Mouse (Mus musculus) liver, embryonic 16.5 days (tissue): ENCODE measurements around the gene Faim2. TPM values are rescaled to one million over a fixed set of nuclear protein-coding genes. Genes with fewer than 3 reads are reported as not detected.

Experiments
- ATAC-seq: fragments of 200-750 bp; cut with Nextera tagmentation; 2 replicates; pipeline ENCODE4 v1.8.0; 2017; ENCODE audit warnings: low read depth, mild to moderate bottlenecking, moderate number of reproducible peaks, moderate library complexity
- H3K27ac ChIP-seq: fragments of 300-500 bp; sonication (generic); 2 replicates; pipeline ENCODE4 v1.5.1; 2014; ENCODE audit warnings: mild to moderate bottlenecking, low read length
- H3K27me3 ChIP-seq: fragments of 300-500 bp; sonication (generic); 2 replicates; pipeline ENCODE4 v1.6.1; 2014; ENCODE audit warnings: low read depth, low read length, mixed read lengths; ENCODE audit not compliant: control insufficient read depth, insufficient read depth
- H3K36me3 ChIP-seq: fragments of 300-500 bp; sonication (generic); 2 replicates; pipeline ENCODE4 v1.6.1; 2014; ENCODE audit warnings: mild to moderate bottlenecking; ENCODE audit not compliant: control insufficient read depth, insufficient read depth
- H3K4me1 ChIP-seq: fragments of 300-500 bp; sonication (generic); 2 replicates; pipeline ENCODE4 v1.6.1; 2014; ENCODE audit warnings: low read depth, low read length, mixed read lengths; ENCODE audit not compliant: control insufficient read depth
- H3K4me2 ChIP-seq: fragments of 300-500 bp; sonication (generic); 2 replicates; pipeline ENCODE4 v1.6.1; 2014; ENCODE audit warnings: low read depth, low read length, mixed read lengths
- H3K4me3 ChIP-seq: fragments of 300-500 bp; sonication (generic); 2 replicates; pipeline ENCODE4 v1.5.1; 2014; ENCODE audit warnings: low read depth, mild to moderate bottlenecking, low read length
- H3K9ac ChIP-seq: fragments of 300-500 bp; sonication (generic); 2 replicates; pipeline ENCODE4 v1.6.1; 2014; ENCODE audit warnings: low read depth, low read length
- H3K9me3 ChIP-seq: fragments of 300-500 bp; sonication (generic); replicated peaks from 2 replicates; pipeline ENCODE4 v1.6.1; 2016; ENCODE audit warnings: low read length; ENCODE audit not compliant: control insufficient read depth
- WGBS: fragments of 180-500 bp; shearing (Covaris S2); extraction: QIAGEN DNeasy Blood & Tissue Kit; methylation state at CpG from one replicate; pipeline ENCODE4 v1.1.7; 2014; ENCODE audit not compliant: insufficient replicate concordance; 5-methylcytosine and 5-hydroxymethylcytosine counted together
- polyA plus RNA-seq: library from polyadenylated mRNA; unstranded; fragments of >200 nt; fragmentation: Nextera tagmentation; extraction: Ambion mirVana; gene quantifications from 2 replicates; pipeline ENCODE4 v1.2.1, GENCODE M21; 2015

The Faim2 gene
- polyA plus RNA-seq, 1 experiment from 2014 or later = 0.02 TPM

DNA sequence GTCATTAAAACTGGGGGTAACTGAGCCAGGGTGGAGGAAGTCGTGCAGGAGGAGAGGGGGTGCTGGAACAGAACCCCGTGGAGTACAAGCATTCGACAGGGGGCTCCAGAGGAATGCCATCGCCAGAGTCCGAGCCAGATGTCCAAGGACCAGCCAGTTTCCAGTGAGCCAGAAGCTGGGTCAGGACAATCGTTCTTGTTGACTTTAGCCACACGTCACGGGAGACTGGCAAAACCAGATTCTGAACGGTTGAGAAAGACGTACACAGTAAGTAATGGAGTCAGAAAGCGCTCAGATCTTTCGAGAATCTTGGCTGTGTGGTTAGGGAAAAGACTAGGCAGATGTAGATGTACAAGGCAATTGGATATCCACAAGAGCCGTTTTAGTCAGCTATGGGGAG lies 64.8 kb downstream of the Faim2 start:
- Histone ChIP-seq H3K27me3 (no peaks in the 10 kb centered on the region), H3K9me3 (no peaks in the 10 kb centered on the region), H3K36me3 (no peaks in the 10 kb centered on the region), H3K4me3 (no peak overlapping the region), H3K27ac (no peak overlapping the region), H3K4me1 (peaks cover 3% of the 10 kb centered on the region), H3K9ac (no peak overlapping the region), H3K4me2 (no peak overlapping the region)
- WGBS = 63% methylated on average over 13 of the region's 13 CpGs
- no peak for ATAC-seq

DNA sequence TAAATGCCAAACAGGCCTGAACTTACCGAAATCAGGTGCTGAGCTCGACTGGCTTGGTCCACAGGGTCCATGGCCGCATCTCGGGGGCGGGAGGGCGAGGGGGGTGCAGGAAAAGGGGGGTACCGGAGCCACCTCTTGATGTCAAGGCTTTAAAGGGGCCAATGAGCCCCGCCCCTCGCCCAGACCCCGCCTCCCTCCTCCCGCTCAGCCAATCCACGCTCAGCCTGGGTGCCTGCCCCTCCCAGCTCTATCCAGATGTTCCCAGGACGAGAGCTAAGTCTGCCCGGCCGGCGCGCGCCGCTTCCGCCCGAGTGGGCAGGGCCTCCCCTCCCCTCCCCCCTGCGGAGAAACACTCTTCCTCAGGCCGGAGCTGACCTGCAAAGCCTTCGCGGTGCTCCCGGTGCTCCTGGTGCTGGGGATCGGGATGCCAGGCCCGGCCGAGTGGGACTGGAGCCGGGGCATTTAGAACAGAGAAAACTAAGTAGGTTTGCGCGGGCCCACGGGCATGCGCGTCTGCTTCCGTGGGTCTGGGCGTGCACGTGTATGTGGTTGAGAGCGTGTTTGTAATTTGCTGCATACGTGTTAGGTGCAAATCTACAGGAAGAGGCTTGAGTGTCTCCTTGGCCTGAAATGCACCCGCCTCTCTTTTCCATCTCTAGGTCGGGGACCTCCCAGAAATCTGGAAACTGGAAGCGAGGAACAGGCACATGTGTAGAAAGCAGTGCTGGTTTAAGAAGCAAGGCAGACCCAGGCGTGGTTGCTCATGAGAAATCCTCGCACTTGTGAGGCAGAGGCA lies 70.2 kb downstream of the Faim2 start, which contains the start of gene Nckap5l:
Gene Nckap5l, minus strand, starts transcription at position 143 of the 796 bp plus-strand sequence.
- Histone ChIP-seq H3K4me3 (peak within 1 kb of the TSS; percentile 67), H3K27me3 (peaks cover 9% of the 10 kb centered on the region), H3K27ac (no peak within 1 kb of the TSS; the same call in 1 of the 2 replicates), H3K4me2 (peak within 1 kb of the TSS; percentile 88), H3K9ac (peak within 1 kb of the TSS; percentile 57), H3K36me3 (no peaks in the 10 kb centered on the region), H3K4me1 (peaks cover 11% of the 10 kb centered on the region), H3K9me3 (no peaks in the 10 kb centered on the region)
- WGBS = 1% methylated on average over 45 of the region's 45 CpGs
- ATAC-seq = peak; percentile 96

DNA sequence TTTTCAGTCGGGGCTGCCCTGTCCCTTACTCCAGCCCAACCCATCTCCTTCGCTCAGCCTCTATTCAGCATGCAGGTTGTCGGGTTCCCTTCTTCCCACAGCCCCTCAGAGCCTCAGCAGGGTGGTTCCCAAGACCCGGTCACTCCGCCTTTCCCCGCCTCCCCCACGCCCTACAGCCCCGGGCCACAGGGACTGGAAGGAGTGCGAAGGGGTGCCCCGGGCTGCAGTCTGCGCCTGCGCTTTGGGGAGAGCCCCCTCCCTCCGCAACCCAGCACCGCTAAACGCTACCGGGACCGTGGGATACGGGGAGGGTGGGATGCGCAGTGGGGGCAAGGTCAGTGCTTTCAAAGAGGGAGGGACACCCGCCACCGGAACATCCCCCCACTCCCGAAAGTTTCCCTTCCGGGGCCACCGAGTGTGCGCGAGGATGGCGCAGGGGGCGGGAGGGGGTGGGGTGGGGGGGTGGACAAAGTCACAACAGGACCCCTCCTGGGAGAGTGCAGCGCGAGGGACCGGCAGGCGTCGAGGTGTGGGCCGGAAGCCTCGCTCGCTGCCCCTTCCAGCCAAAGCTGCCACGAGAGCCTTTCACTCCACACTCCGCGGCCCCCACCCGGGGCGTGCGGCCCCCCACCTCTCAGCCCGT lies 70.9 kb downstream of the Faim2 start:
- Histone ChIP-seq H3K27ac (no peak overlapping the region; the same call in 1 of the 2 replicates), H3K9ac (peak overlapping the region; percentile 44; the same call in 1 of the 2 replicates)
- 1% methylated on average over 40 of the region's 43 CpGs for WGBS

DNA sequence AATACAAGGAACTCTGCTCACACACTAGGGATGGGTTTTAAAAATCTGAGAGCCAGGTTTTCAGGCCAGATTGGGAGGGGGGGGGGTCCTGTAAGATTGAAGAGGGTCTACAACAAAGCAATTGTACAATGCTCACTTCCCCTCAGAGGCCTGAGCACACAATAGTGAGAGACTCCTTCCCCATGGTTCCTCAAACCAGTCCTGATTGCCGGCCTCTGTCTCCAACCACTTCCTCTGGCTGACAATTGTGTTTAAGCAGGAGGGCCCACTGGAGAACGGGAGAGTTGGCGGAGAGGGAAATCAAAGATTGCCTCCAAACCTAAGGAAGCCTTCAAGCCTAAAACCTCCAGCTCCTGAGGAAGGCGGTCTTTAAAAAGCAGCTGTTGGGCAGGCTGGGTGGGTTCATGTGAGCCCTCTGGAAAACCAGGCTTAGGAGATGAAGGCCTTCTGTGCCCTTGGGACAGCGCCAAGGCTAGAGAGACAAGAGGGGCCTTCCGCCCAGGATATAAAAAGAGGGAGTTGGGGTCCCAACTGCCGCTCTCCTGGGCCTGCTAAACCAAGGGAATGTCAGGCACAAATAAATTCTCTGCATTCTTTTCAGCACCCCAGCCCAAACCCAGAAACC lies 71.5 kb downstream of the Faim2 start:
- H3K36me3 ChIP-seq = no peaks in the 10 kb centered on the region
- H3K27me3 ChIP-seq = peaks cover 9% of the 10 kb centered on the region
- H3K27ac ChIP-seq = no peak overlapping the region; the same call in 1 of the 2 replicates
- no peak for ATAC-seq
- no peak overlapping the region for H3K9ac ChIP-seq
- peak overlapping the region; percentile 67 for H3K4me3 ChIP-seq
- peak overlapping the region; percentile 88 for H3K4me2 ChIP-seq
- H3K4me1 ChIP-seq = peaks cover 11% of the 10 kb centered on the region
- WGBS = 26% methylated on average over 7 of the region's 7 CpGs
- H3K9me3 ChIP-seq = no peaks in the 10 kb centered on the region

More for the DNA sequence above, 70.9 kb downstream of the Faim2 start:
- ATAC-seq = peak; percentile 23
- Histone ChIP-seq H3K4me3 (peak overlapping the region; percentile 67), H3K36me3 (no peaks in the 10 kb centered on the region), H3K9me3 (no peaks in the 10 kb centered on the region), H3K27me3 (peaks cover 9% of the 10 kb centered on the region), H3K4me1 (peaks cover 11% of the 10 kb centered on the region), H3K4me2 (peak overlapping the region; percentile 88)

DNA sequence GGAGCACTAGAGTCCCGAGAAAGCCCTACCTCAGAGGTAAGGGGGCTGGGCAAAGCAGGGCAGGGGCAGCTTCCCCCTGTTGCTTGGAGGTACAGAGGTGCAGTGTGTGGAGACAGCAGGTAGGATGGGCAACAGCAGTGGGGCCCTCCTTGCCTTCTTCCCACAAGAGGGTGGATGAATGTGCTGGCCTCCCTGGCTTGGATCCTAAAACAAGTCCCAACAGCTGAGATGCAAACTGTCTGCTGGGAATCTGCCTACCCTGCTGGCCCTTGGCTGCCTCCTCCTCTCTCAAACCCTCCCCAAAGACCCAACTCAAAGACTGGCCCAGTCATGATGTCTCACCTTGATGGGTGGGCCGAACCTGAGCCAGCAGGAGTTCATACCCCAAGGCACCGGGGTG lies 72.5 kb downstream of the Faim2 start:
- no peak overlapping the region for H3K4me3 ChIP-seq
- H3K9ac ChIP-seq = no peak overlapping the region
- H3K27ac ChIP-seq = no peak overlapping the region
- 66% methylated on average over 3 of the region's 3 CpGs for WGBS
- peaks cover 9% of the 10 kb centered on the region for H3K27me3 ChIP-seq
- peaks cover 14% of the 10 kb centered on the region for H3K4me1 ChIP-seq
- H3K36me3 ChIP-seq = no peaks in the 10 kb centered on the region
- no peak for ATAC-seq
- no peak overlapping the region for H3K4me2 ChIP-seq
- no peaks in the 10 kb centered on the region for H3K9me3 ChIP-seq

DNA sequence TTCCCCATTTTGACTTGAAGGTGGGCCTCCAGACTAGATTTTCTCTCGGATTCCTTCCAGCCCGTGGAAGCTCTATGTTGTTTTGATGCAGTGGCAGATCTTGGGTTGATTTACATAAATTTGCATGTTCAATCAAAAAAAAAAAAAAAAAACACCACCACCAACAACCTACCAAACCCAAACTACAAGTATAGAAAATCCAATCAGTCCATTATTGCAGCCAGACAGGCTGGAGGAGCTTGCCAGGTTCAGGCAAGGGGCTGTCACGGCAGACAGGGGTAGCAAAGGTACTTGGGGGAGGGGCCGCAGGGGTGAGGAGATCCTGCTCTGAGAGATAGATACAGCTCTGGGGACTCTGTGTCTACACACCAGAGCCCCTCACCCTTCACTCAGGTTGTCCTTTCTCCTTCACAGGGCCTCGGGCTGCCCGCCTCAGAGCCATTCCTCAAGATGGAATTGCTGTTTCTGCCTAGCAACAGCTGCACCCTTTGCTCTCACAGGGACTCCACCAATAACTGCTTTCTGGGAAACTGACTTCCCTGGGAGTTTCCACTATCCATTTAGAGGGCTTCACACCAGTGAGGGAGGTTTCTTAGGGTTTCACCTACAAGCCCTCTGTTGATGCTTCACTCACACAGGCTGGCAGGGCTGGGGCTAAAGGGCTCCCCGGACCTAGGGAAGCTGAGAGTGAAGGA lies 73.2 kb downstream of the Faim2 start:
- H3K4me3 ChIP-seq = no peak overlapping the region
- peaks cover 20% of the 10 kb centered on the region for H3K4me1 ChIP-seq
- H3K4me2 ChIP-seq = no peak overlapping the region
- H3K9ac ChIP-seq = no peak overlapping the region
- WGBS = 57% methylated on average over 7 of the region's 7 CpGs
- H3K9me3 ChIP-seq = no peaks in the 10 kb centered on the region
- no peak for ATAC-seq
- no peaks in the 10 kb centered on the region for H3K36me3 ChIP-seq
- H3K27ac ChIP-seq = no peak overlapping the region
- H3K27me3 ChIP-seq = peaks cover 9% of the 10 kb centered on the region

DNA sequence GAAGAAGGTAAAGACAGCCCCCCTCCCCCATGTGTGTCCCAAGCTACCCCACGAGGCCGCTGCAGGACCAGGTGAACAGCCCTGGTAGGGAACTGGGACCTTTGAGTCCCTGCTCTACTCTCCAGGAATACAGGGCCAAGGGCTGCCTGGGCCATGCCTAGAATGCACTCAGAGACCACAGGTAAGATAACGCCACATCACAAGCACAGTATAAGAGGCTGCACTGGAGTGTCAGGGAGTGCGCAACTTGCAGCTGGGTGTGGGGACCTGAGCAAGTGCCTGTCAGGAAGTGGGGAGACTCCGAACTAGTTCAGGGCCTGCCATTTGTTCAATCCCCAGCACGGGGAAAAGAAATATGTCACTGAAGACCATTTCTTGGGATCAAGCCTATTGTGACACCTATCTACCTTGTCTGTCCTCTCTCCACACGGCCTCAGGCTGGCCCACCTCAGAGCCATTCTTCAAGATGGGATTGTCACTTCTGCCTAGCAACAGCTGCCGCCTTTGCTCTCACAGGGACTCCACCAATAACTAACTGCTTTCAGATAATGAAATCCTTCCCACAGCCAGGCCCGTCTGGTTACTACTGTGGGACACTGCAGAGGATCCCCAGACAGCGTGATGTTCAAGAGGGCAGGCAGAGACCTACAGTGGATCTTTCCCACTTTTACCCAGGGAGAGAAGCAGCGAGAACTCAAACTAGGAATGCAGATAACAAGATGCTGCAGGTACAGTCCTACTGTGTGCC lies 74.6 kb downstream of the Faim2 start:
- Histone ChIP-seq H3K27me3 (peaks cover 9% of the 10 kb centered on the region), H3K36me3 (no peaks in the 10 kb centered on the region), H3K9ac (no peak overlapping the region), H3K4me2 (no peak overlapping the region), H3K4me1 (peaks cover 28% of the 10 kb centered on the region), H3K4me3 (no peak overlapping the region), H3K27ac (no peak overlapping the region), H3K9me3 (no peaks in the 10 kb centered on the region)
- WGBS = 65% methylated on average over 11 of the region's 11 CpGs
- ATAC-seq = no peak

DNA sequence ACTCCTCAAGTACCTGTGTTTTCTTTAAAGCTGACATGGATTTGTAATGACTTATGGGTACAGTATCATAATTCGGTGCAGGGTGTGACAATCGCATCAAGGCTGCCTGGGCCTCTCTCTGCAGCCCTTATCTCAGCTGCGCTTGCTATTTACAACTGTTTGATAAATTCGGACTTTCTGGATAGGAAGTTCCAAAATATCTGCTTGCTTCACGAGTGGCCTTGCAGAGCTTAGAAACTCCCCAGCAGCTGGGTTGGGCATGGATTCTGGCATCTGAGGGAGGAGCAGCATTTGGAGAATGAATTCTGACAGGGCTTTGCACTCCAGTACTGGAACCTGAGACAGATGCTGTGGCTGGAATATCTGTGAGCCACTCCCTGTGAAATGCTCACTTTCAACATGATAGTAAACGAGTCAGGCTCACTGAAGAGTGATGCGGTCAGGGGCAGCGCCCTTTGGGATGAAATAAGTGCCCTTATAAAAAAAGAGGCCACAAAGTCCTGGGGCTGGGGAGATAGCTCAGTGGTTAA lies 78.1 kb downstream of the Faim2 start:
- Histone ChIP-seq H3K4me3 (no peak overlapping the region), H3K4me1 (peaks cover 20% of the 10 kb centered on the region), H3K9me3 (no peaks in the 10 kb centered on the region), H3K27me3 (no peaks in the 10 kb centered on the region), H3K36me3 (no peaks in the 10 kb centered on the region), H3K27ac (peak overlapping the region; percentile 46; the same call in 1 of the 2 replicates), H3K4me2 (peak overlapping the region; percentile 31; the same call in 1 of the 2 replicates), H3K9ac (no peak overlapping the region)
- 14% methylated on average over 8 of the region's 8 CpGs for WGBS
- peak; percentile 65 for ATAC-seq
